Mouse (Mus musculus): Measurements from ENCODE around the gene Klhl2. TPM values are rescaled to one million over a fixed set of nuclear protein-coding genes. Genes with fewer than 3 reads are reported as not detected.

Klhl2 gene
- polyA plus RNA-seq, 1 experiment from 2014 or later = 13.9 TPM

DNA sequence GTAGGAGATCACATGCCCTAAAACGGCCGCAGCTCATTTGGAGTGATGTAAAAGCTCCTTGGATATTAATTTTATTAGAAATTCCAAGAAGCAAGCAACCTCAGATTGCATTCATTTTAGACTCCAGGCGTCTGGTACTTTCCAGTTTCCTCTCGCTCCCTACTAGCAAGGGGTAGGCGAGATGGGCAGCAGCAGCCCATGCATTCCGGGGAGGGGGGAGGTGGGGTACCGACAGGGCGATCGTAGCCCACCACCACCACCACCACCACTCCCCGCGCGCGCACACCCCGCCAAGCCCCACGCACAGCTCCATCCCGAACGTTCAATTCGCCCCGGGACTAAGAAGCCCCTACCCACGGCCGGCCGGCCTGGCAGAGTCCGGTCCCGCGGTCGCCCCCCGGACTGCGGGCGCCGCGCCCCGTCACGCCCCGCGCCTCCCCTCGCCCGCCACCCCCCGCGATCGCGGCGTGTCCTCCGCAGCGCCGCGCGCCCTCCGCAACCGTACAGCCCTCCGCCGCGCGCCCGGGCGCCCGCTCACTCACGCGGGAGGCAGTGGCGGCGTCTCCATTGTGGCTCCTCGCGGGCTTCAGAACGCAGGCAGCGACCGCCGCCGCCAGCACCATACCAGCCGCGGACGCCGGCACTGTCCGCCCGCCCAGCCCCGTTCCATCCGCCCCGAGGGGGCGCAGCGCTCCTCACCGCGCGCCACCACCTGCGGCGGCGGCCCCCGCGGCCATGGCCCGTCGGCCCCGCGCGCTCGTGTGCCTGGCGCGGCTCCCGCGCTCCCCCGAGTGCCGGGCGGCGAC lies 523 bp downstream of the Klhl2 start:
- peak; percentile 83 for ATAC-seq (replicated peaks; ENCODE audit: insufficient number of reproducible peaks, low FRiP score, low TSS enrichment, low read depth)
- 0% methylated on average over 25 of the region's 100 CpGs for WGBS
- H3K27ac ChIP-seq (replicated peaks; ENCODE audit: low read depth, low read length) = peak overlapping the region; percentile 41; the same call in 1 of the 2 replicates
- H3K4me1 ChIP-seq (ENCODE audit: control insufficient read depth, insufficient read depth, low read length) = no peaks in the 10 kb centered on the region
- peak; percentile 33 for DNase-seq (ENCODE audit: low spot score)
- H3K9me3 ChIP-seq (replicated peaks; ENCODE audit: control insufficient read depth, low read length) = no peaks in the 10 kb centered on the region
- peak overlapping the region; percentile 82 for H3K9ac ChIP-seq (replicated peaks; ENCODE audit: low read length)
- H3K27me3 ChIP-seq (ENCODE audit: control insufficient read depth, insufficient read depth, low read length) = no peaks in the 10 kb centered on the region
- peak overlapping the region; percentile 91 for H3K4me3 ChIP-seq (ENCODE audit: low read depth, low read length)
- peak overlapping the region; percentile 83 for H3K4me2 ChIP-seq (ENCODE audit: low read depth, low read length)
- no peaks in the 10 kb centered on the region for H3K36me3 ChIP-seq (replicated peaks; ENCODE audit: control insufficient read depth, insufficient read depth, low read depth, low read length)

GRCm38 (mm10) chr8:64848245-64848785 lies 1.5 kb downstream of the Klhl2 start:
- DNase-seq (ENCODE audit: low spot score) (no peak), ATAC-seq (replicated peaks; ENCODE audit: insufficient number of reproducible peaks, low FRiP score, low TSS enrichment, low read depth) (no peak)
- Histone ChIP-seq H3K9me3 (replicated peaks; ENCODE audit: control insufficient read depth, low read length) (no peaks in the 10 kb centered on the region), H3K27me3 (ENCODE audit: control insufficient read depth, insufficient read depth, low read length) (no peaks in the 10 kb centered on the region), H3K36me3 (replicated peaks; ENCODE audit: control insufficient read depth, insufficient read depth, low read depth, low read length) (no peaks in the 10 kb centered on the region), H3K4me3 (ENCODE audit: low read depth, low read length) (peak overlapping the region; percentile 91; the same call in 1 of the 2 replicates), H3K27ac (replicated peaks; ENCODE audit: low read depth, low read length) (no peak overlapping the region), H3K9ac (replicated peaks; ENCODE audit: low read length) (no peak overlapping the region; the same call in 1 of the 2 replicates), H3K4me1 (ENCODE audit: control insufficient read depth, insufficient read depth, low read length) (no peaks in the 10 kb centered on the region), H3K4me2 (ENCODE audit: low read depth, low read length) (peak overlapping the region; percentile 83)
- WGBS = 11% methylated on average over 8 of the region's 8 CpGs

DNA sequence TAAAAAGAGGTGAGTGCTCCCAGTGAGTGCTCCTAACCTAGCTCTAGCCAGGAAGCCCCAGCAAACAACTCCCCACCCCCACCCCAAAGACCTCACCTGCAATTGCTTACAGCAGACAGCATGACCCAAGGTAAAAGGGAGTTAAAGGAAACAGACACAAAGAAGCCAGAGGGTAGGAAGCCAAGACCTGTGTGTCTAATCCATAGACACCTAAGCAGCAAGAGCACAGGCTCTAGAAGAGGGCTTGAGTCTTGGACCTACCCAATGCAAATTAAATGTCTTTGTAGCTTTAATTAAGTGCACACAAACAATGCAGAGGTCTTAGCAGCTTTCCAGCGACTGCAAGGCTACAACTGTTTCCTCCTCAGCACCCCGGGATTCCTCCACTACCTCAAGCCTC lies 2.2 kb downstream of the Klhl2 start:
- Histone ChIP-seq H3K4me2 (ENCODE audit: low read depth, low read length) (no peak overlapping the region), H3K9me3 (replicated peaks; ENCODE audit: control insufficient read depth, low read length) (no peaks in the 10 kb centered on the region), H3K36me3 (replicated peaks; ENCODE audit: control insufficient read depth, insufficient read depth, low read depth, low read length) (no peaks in the 10 kb centered on the region), H3K9ac (replicated peaks; ENCODE audit: low read length) (no peak overlapping the region), H3K27ac (replicated peaks; ENCODE audit: low read depth, low read length) (no peak overlapping the region), H3K27me3 (ENCODE audit: control insufficient read depth, insufficient read depth, low read length) (no peaks in the 10 kb centered on the region), H3K4me1 (ENCODE audit: control insufficient read depth, insufficient read depth, low read length) (no peaks in the 10 kb centered on the region), H3K4me3 (ENCODE audit: low read depth, low read length) (no peak overlapping the region)
- 15% methylated on average over 2 of the region's 2 CpGs for WGBS
- DNase-seq (ENCODE audit: low spot score) (no peak), ATAC-seq (replicated peaks; ENCODE audit: insufficient number of reproducible peaks, low FRiP score, low TSS enrichment, low read depth) (no peak)

DNA sequence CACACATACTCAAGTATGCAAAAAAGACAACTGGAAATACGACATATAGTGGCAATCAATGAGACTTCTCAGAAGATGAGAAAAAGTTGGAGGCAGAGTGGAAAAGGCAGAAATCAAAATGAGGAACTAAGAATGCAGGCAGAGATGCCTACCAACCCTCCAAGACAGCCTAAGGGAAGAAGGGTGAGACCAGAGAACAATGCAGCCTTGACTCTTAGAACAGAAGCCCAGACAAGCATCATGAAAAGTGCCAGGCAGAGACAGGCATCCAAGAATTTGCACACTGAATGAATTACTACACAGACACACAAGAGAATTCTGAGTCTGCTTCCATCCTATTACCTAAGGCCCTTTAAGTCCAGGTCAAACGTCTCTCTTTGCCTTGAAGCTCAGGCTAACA lies 2.6 kb downstream of the Klhl2 start:
- Histone ChIP-seq H3K9ac (replicated peaks; ENCODE audit: low read length) (no peak overlapping the region), H3K9me3 (replicated peaks; ENCODE audit: control insufficient read depth, low read length) (no peaks in the 10 kb centered on the region), H3K36me3 (replicated peaks; ENCODE audit: control insufficient read depth, insufficient read depth, low read depth, low read length) (no peaks in the 10 kb centered on the region), H3K4me1 (ENCODE audit: control insufficient read depth, insufficient read depth, low read length) (no peaks in the 10 kb centered on the region), H3K4me3 (ENCODE audit: low read depth, low read length) (no peak overlapping the region), H3K27me3 (ENCODE audit: control insufficient read depth, insufficient read depth, low read length) (no peaks in the 10 kb centered on the region), H3K27ac (replicated peaks; ENCODE audit: low read depth, low read length) (no peak overlapping the region), H3K4me2 (ENCODE audit: low read depth, low read length) (no peak overlapping the region)
- WGBS = 43% methylated on average over 2 of the region's 2 CpGs
- DNase-seq (ENCODE audit: low spot score) = no peak
- no peak for ATAC-seq (replicated peaks; ENCODE audit: insufficient number of reproducible peaks, low FRiP score, low TSS enrichment, low read depth)

DNA sequence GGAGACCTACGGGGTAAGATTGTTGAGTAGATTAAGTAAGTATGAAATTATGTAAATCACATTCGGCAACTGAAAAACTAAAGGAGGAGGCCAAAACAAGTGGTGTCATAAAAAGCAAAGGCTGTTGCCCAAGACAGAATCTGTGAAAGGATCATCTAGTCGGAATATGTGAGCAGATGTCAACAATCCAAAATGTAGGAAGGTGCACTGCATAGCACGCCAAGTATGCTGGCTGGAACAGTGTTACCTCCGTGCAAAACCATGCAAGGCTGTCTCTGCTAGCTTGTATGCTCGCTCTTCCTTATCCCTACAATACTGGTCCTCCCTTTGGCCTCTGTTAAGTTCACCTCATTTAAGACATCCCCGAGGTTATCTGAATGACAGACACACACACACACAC lies 4.5 kb downstream of the Klhl2 start:
- ATAC-seq (replicated peaks; ENCODE audit: insufficient number of reproducible peaks, low FRiP score, low TSS enrichment, low read depth) (no peak), DNase-seq (ENCODE audit: low spot score) (no peak)
- H3K27me3 ChIP-seq (ENCODE audit: control insufficient read depth, insufficient read depth, low read length) = no peaks in the 10 kb centered on the region
- WGBS = 86% methylated on average over 7 of the region's 7 CpGs
- H3K9me3 ChIP-seq (replicated peaks; ENCODE audit: control insufficient read depth, low read length) = no peaks in the 10 kb centered on the region
- no peaks in the 10 kb centered on the region for H3K4me1 ChIP-seq (ENCODE audit: control insufficient read depth, insufficient read depth, low read length)
- H3K4me3 ChIP-seq (ENCODE audit: low read depth, low read length) = no peak overlapping the region
- H3K27ac ChIP-seq (replicated peaks; ENCODE audit: low read depth, low read length) = no peak overlapping the region
- no peak overlapping the region for H3K4me2 ChIP-seq (ENCODE audit: low read depth, low read length)
- H3K36me3 ChIP-seq (replicated peaks; ENCODE audit: control insufficient read depth, insufficient read depth, low read depth, low read length) = no peaks in the 10 kb centered on the region
- no peak overlapping the region for H3K9ac ChIP-seq (replicated peaks; ENCODE audit: low read length)

DNA sequence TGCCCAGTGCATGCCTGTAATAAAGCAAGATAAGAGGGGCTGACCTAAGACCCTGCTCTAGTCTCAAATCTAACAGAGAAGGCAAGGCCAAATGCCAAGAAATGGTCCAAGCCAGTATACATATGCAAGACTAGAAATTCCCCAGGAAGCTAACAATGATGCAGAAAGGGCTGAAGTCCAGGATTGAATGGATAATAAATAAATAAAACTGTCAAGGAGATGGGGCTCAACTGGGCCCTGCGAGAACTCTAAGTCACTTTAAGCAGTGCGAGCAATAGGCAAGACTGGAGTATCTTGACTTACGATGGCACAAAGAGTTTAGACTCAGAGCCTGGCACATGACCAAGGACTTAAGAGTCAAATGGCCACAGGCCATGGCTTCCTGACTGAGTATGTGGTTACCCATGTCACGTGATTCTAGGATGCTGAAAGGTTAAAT lies 5.8 kb downstream of the Klhl2 start:
- H3K9ac ChIP-seq (replicated peaks; ENCODE audit: low read length) = no peak overlapping the region
- no peak for ATAC-seq (replicated peaks; ENCODE audit: insufficient number of reproducible peaks, low FRiP score, low TSS enrichment, low read depth)
- no peak overlapping the region for H3K27ac ChIP-seq (replicated peaks; ENCODE audit: low read depth, low read length)
- H3K9me3 ChIP-seq (replicated peaks; ENCODE audit: control insufficient read depth, low read length) = no peaks in the 10 kb centered on the region
- no peak overlapping the region for H3K4me2 ChIP-seq (ENCODE audit: low read depth, low read length)
- 86% methylated on average over 4 of the region's 4 CpGs for WGBS
- H3K36me3 ChIP-seq (replicated peaks; ENCODE audit: control insufficient read depth, insufficient read depth, low read depth, low read length) = no peaks in the 10 kb centered on the region
- H3K4me3 ChIP-seq (ENCODE audit: low read depth, low read length) = no peak overlapping the region
- no peaks in the 10 kb centered on the region for H3K27me3 ChIP-seq (ENCODE audit: control insufficient read depth, insufficient read depth, low read length)
- no peaks in the 10 kb centered on the region for H3K4me1 ChIP-seq (ENCODE audit: control insufficient read depth, insufficient read depth, low read length)
- no peak for DNase-seq (ENCODE audit: low spot score)

- no peak overlapping the region for H3K4me2 ChIP-seq (ENCODE audit: low read depth, low read length)
- no peaks in the 10 kb centered on the region for H3K4me1 ChIP-seq (ENCODE audit: control insufficient read depth, insufficient read depth, low read length)
- no peak overlapping the region for H3K9ac ChIP-seq (replicated peaks; ENCODE audit: low read length)
- no peak for DNase-seq (ENCODE audit: low spot score)
- 88% methylated on average over 3 of the region's 3 CpGs for WGBS
- ATAC-seq (replicated peaks; ENCODE audit: insufficient number of reproducible peaks, low FRiP score, low TSS enrichment, low read depth) = no peak
- no peak overlapping the region for H3K27ac ChIP-seq (replicated peaks; ENCODE audit: low read depth, low read length)
- H3K4me3 ChIP-seq (ENCODE audit: low read depth, low read length) = no peak overlapping the region
- H3K36me3 ChIP-seq (replicated peaks; ENCODE audit: control insufficient read depth, insufficient read depth, low read depth, low read length) = no peaks in the 10 kb centered on the region
- no peaks in the 10 kb centered on the region for H3K9me3 ChIP-seq (replicated peaks; ENCODE audit: control insufficient read depth, low read length)
- H3K27me3 ChIP-seq (ENCODE audit: control insufficient read depth, insufficient read depth, low read length) = no peaks in the 10 kb centered on the region
Measured at GRCm38 (mm10) chr8:64843168-64843567, 6.6 kb downstream of the Klhl2 start.

- Histone ChIP-seq H3K4me2 (ENCODE audit: low read depth, low read length) (no peak overlapping the region), H3K4me3 (ENCODE audit: low read depth, low read length) (no peak overlapping the region), H3K27me3 (ENCODE audit: control insufficient read depth, insufficient read depth, low read length) (no peaks in the 10 kb centered on the region), H3K36me3 (replicated peaks; ENCODE audit: control insufficient read depth, insufficient read depth, low read depth, low read length) (no peaks in the 10 kb centered on the region), H3K9ac (replicated peaks; ENCODE audit: low read length) (no peak overlapping the region), H3K4me1 (ENCODE audit: control insufficient read depth, insufficient read depth, low read length) (no peaks in the 10 kb centered on the region), H3K27ac (replicated peaks; ENCODE audit: low read depth, low read length) (no peak overlapping the region), H3K9me3 (replicated peaks; ENCODE audit: control insufficient read depth, low read length) (no peaks in the 10 kb centered on the region)
- ATAC-seq (replicated peaks; ENCODE audit: insufficient number of reproducible peaks, low FRiP score, low TSS enrichment, low read depth) (no peak), DNase-seq (ENCODE audit: low spot score) (no peak)
- WGBS = 94% methylated on average over 13 of the region's 13 CpGs
Measured at GRCm38 (mm10) chr8:64841747-64842406, 7.9 kb downstream of the Klhl2 start.

All from embryonic facial prominence, embryonic 11.5 days (tissue).